Mouse (Mus musculus): ENCODE results near the gene Mipep. TPM values are rescaled to one million over a fixed set of nuclear protein-coding genes. Genes with fewer than 3 reads are reported as not detected.

Mipep gene
- polyA plus RNA-seq, 1 experiment from 2014 or later = 33.2 TPM

DNA sequence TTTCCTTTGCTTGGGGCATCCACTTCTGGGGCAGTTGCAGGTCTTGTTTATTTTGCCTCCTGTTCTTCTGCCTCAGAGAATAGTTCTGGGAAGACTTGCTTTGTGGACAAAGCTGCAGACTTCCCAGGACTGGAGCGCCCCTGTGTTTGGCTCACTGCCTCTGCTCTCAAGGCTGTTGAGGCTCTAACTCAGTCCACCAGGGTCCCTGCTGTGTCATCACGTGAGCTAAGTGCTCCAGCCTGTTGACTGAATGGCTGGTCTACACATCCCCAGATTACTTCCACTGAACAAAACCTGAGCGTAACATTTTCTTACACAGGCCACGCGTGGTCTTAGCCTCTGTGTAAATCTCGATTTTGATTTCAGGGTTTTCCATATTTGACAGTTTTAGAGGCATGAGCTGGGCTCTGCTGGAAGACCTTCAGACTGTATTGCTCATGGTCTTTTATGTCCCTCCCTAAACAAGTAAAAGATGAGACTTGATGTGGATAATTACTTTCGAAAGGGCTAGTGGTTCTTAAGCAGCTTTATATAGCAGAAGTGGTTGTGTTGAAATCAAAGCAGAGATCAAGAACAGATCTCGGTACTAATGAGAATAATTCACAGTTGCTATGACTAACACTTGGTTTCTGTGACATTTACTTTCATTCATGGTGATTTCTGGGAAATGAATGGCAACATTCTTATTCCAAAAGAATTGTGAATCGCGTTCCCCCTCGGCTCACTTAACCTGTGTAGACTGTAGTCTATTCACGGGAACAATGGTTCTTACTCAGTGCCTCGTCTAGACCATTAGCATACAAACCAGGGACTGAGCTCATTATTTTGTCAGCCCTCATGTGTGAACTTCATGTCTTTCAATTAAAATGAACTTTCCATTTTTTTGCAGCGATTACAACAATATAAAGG is 31.2 kb upstream of the Mipep start:
- peaks cover 62% of the 10 kb centered on the region for H3K36me3 ChIP-seq (ENCODE audit: control insufficient read depth, insufficient read depth)
- H3K27ac ChIP-seq (ENCODE audit: low read length) = no peak overlapping the region
- H3K4me1 ChIP-seq (ENCODE audit: control insufficient read depth, insufficient read depth, low read length) = peaks cover 12% of the 10 kb centered on the region
- no peaks in the 10 kb centered on the region for H3K27me3 ChIP-seq (ENCODE audit: control insufficient read depth, insufficient read depth, low read length)
- no peaks in the 10 kb centered on the region for H3K9me3 ChIP-seq (replicated peaks; ENCODE audit: control insufficient read depth, low read length)
- no peak overlapping the region for H3K9ac ChIP-seq (ENCODE audit: low read length)
- H3K4me3 ChIP-seq (ENCODE audit: low read length) = no peak overlapping the region
- WGBS = 83% methylated on average over 14 of the region's 14 CpGs
- H3K4me2 ChIP-seq (ENCODE audit: low read depth, low read length) = no peak overlapping the region
- ATAC-seq (replicated peaks; ENCODE audit: extremely low read depth, insufficient read depth, low FRiP score) = peak; percentile 66; the same call in 1 of the 2 replicates

DNA sequence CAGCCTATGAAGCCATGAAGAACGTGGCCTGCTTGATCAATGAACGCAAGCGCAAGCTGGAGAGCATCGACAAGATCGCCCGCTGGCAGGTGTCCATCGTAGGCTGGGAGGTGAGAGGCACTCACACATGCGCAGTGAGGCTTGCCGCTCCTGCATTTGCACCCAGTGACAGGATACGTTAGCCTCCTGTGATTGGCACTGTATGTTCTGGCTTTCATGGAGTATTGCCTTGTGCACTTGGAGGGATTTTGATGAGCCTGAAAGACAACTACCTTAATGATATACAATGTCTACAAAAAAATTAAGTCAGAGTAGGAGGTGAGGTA is 30.6 kb upstream of the Mipep start:
- Histone ChIP-seq H3K27ac (ENCODE audit: low read length) (no peak overlapping the region), H3K27me3 (ENCODE audit: control insufficient read depth, insufficient read depth, low read length) (no peaks in the 10 kb centered on the region), H3K4me3 (ENCODE audit: low read length) (no peak overlapping the region), H3K9ac (ENCODE audit: low read length) (no peak overlapping the region), H3K4me1 (ENCODE audit: control insufficient read depth, insufficient read depth, low read length) (peaks cover 12% of the 10 kb centered on the region), H3K4me2 (ENCODE audit: low read depth, low read length) (no peak overlapping the region), H3K36me3 (ENCODE audit: control insufficient read depth, insufficient read depth) (peaks cover 64% of the 10 kb centered on the region), H3K9me3 (replicated peaks; ENCODE audit: control insufficient read depth, low read length) (no peaks in the 10 kb centered on the region)
- ATAC-seq (replicated peaks; ENCODE audit: extremely low read depth, insufficient read depth, low FRiP score) = no peak
- WGBS = 97% methylated on average over 10 of the region's 10 CpGs

DNA sequence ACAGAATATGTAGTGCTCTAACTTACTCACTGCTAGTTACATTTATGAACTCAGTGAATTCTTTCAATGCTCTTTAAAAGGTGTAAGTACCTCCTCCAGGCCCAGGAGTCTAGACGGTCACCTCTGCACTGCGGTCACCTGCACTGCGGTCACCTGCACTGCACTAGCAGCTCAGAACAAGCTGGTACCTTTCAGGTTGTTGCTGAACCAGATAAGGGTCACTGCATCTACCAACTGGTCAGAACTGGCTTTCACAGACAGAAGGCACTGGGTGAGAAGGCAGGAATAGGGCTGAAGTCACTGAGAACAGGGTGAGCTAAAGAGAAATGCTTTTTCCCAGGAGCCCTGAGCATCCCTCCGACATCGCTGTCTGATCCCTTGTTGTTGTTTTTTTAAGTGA is 29.7 kb upstream of the Mipep start:
- Histone ChIP-seq H3K9ac (ENCODE audit: low read length) (no peak overlapping the region), H3K4me2 (ENCODE audit: low read depth, low read length) (no peak overlapping the region), H3K4me3 (ENCODE audit: low read length) (no peak overlapping the region), H3K27ac (ENCODE audit: low read length) (no peak overlapping the region), H3K9me3 (replicated peaks; ENCODE audit: control insufficient read depth, low read length) (no peaks in the 10 kb centered on the region), H3K4me1 (ENCODE audit: control insufficient read depth, insufficient read depth, low read length) (peaks cover 8% of the 10 kb centered on the region), H3K27me3 (ENCODE audit: control insufficient read depth, insufficient read depth, low read length) (no peaks in the 10 kb centered on the region), H3K36me3 (ENCODE audit: control insufficient read depth, insufficient read depth) (peaks cover 66% of the 10 kb centered on the region)
- no peak for ATAC-seq (replicated peaks; ENCODE audit: extremely low read depth, insufficient read depth, low FRiP score)
- 96% methylated on average over 5 of the region's 5 CpGs for WGBS

DNA sequence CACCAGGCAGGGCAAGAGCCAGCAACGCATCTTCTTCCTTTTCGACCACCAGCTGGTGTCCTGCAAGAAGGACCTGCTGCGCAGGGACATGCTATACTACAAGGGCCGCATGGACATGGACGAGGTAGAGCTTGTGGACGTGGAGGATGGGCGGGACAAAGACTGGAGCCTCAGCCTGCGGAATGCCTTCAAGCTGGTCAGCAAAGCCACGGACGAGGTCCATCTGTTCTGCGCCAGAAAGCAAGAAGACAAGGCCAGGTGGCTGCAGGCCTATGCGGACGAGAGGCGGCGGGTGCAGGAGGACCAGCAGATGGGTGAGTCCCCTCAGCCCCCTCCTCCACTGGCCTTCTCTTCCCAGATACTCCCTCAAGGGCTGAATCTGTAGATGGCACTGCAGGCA is 28.1 kb upstream of the Mipep start:
- Histone ChIP-seq H3K4me1 (ENCODE audit: control insufficient read depth, insufficient read depth, low read length) (no peaks in the 10 kb centered on the region), H3K4me2 (ENCODE audit: low read depth, low read length) (no peak overlapping the region), H3K9ac (ENCODE audit: low read length) (no peak overlapping the region), H3K36me3 (ENCODE audit: control insufficient read depth, insufficient read depth) (peaks cover 74% of the 10 kb centered on the region), H3K27ac (ENCODE audit: low read length) (no peak overlapping the region), H3K4me3 (ENCODE audit: low read length) (no peak overlapping the region), H3K9me3 (replicated peaks; ENCODE audit: control insufficient read depth, low read length) (no peaks in the 10 kb centered on the region), H3K27me3 (ENCODE audit: control insufficient read depth, insufficient read depth, low read length) (no peaks in the 10 kb centered on the region)
- no peak for ATAC-seq (replicated peaks; ENCODE audit: extremely low read depth, insufficient read depth, low FRiP score)
- 84% methylated on average over 15 of the region's 15 CpGs for WGBS

GRCm38 (mm10) chr14:60757265-60757664 is 27.1 kb upstream of the Mipep start:
- no peak for ATAC-seq (replicated peaks; ENCODE audit: extremely low read depth, insufficient read depth, low FRiP score)
- Histone ChIP-seq H3K9ac (ENCODE audit: low read length) (no peak overlapping the region), H3K4me2 (ENCODE audit: low read depth, low read length) (no peak overlapping the region), H3K27ac (ENCODE audit: low read length) (no peak overlapping the region), H3K9me3 (replicated peaks; ENCODE audit: control insufficient read depth, low read length) (no peaks in the 10 kb centered on the region), H3K36me3 (ENCODE audit: control insufficient read depth, insufficient read depth) (peaks cover 78% of the 10 kb centered on the region), H3K4me3 (ENCODE audit: low read length) (no peak overlapping the region), H3K4me1 (ENCODE audit: control insufficient read depth, insufficient read depth, low read length) (no peaks in the 10 kb centered on the region), H3K27me3 (ENCODE audit: control insufficient read depth, insufficient read depth, low read length) (no peaks in the 10 kb centered on the region)
- 95% methylated on average over 8 of the region's 8 CpGs for WGBS

- no peak for ATAC-seq (replicated peaks; ENCODE audit: extremely low read depth, insufficient read depth, low FRiP score)
- no peak overlapping the region for H3K4me2 ChIP-seq (ENCODE audit: low read depth, low read length)
- no peaks in the 10 kb centered on the region for H3K9me3 ChIP-seq (replicated peaks; ENCODE audit: control insufficient read depth, low read length)
- peaks cover 78% of the 10 kb centered on the region for H3K36me3 ChIP-seq (ENCODE audit: control insufficient read depth, insufficient read depth)
- H3K4me3 ChIP-seq (ENCODE audit: low read length) = no peak overlapping the region
- no peak overlapping the region for H3K9ac ChIP-seq (ENCODE audit: low read length)
- H3K27me3 ChIP-seq (ENCODE audit: control insufficient read depth, insufficient read depth, low read length) = no peaks in the 10 kb centered on the region
- 0 out of 2 replicates have a peak, but pooled peaks cover 2% of the 10 kb centered on the region for H3K4me1 ChIP-seq (ENCODE audit: control insufficient read depth, insufficient read depth, low read length)
- WGBS = 93% methylated on average over 7 of the region's 7 CpGs
- H3K27ac ChIP-seq (ENCODE audit: low read length) = no peak overlapping the region
Measured at GRCm38 (mm10) chr14:60757722-60758121, 26.7 kb upstream of the Mipep start.

GRCm38 (mm10) chr14:60759097-60759496 is 25.3 kb upstream of the Mipep start:
- 87% methylated on average over 8 of the region's 8 CpGs for WGBS
- Histone ChIP-seq H3K4me1 (ENCODE audit: control insufficient read depth, insufficient read depth, low read length) (peaks cover 8% of the 10 kb centered on the region), H3K27me3 (ENCODE audit: control insufficient read depth, insufficient read depth, low read length) (no peaks in the 10 kb centered on the region), H3K9ac (ENCODE audit: low read length) (no peak overlapping the region), H3K27ac (ENCODE audit: low read length) (no peak overlapping the region), H3K4me3 (ENCODE audit: low read length) (no peak overlapping the region), H3K36me3 (ENCODE audit: control insufficient read depth, insufficient read depth) (peaks cover 68% of the 10 kb centered on the region), H3K4me2 (ENCODE audit: low read depth, low read length) (no peak overlapping the region), H3K9me3 (replicated peaks; ENCODE audit: control insufficient read depth, low read length) (no peaks in the 10 kb centered on the region)
- no peak for ATAC-seq (replicated peaks; ENCODE audit: extremely low read depth, insufficient read depth, low FRiP score)

DNA sequence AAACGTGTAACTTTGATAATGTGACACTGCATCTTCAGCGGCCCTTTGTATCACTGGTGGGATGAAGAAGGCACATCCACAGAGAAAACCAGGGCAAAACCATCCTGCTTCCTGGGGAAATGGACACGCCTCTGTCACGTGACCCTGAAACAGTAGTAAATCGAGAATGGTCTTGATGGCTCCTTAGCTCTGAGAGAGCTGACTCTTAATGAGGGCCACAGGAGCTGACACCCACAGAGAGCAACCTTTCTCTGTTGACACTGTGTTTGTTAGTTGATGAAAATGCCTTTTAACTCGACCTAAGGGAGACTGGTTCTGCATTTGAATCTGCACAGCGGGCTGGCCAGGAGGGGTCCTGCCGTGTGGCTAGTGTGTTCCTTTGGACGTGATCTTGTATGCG is 22.6 kb upstream of the Mipep start:
- H3K9me3 ChIP-seq (replicated peaks; ENCODE audit: control insufficient read depth, low read length) = no peaks in the 10 kb centered on the region
- H3K4me3 ChIP-seq (ENCODE audit: low read length) = no peak overlapping the region
- 80% methylated on average over 10 of the region's 10 CpGs for WGBS
- no peak overlapping the region for H3K4me2 ChIP-seq (ENCODE audit: low read depth, low read length)
- peaks cover 44% of the 10 kb centered on the region for H3K36me3 ChIP-seq (ENCODE audit: control insufficient read depth, insufficient read depth)
- H3K9ac ChIP-seq (ENCODE audit: low read length) = no peak overlapping the region
- no peaks in the 10 kb centered on the region for H3K27me3 ChIP-seq (ENCODE audit: control insufficient read depth, insufficient read depth, low read length)
- no peak overlapping the region for H3K27ac ChIP-seq (ENCODE audit: low read length)
- no peak for ATAC-seq (replicated peaks; ENCODE audit: extremely low read depth, insufficient read depth, low FRiP score)
- H3K4me1 ChIP-seq (ENCODE audit: control insufficient read depth, insufficient read depth, low read length) = peaks cover 23% of the 10 kb centered on the region

DNA sequence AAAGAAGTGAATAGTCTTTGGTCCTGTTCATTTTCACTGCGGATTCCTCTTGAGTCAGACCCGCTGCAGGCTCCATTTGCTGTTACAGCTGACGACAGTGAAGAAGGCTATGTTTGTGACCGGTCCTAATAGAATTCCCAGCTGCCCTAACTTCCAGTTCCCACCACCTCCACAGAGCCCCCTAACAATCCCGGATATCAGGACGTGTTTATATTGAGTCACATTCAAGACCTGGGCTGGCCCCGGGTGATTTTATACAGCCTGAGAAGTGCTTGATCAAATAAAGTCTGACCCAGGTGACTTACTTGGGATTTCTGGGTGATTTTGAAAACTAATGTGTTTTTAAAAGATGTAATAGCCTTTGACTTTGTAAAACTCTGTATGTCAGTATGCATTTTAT is 21.6 kb upstream of the Mipep start:
- H3K4me3 ChIP-seq (ENCODE audit: low read length) = no peak overlapping the region
- 63% methylated on average over 7 of the region's 7 CpGs for WGBS
- ATAC-seq (replicated peaks; ENCODE audit: extremely low read depth, insufficient read depth, low FRiP score) = no peak
- no peaks in the 10 kb centered on the region for H3K9me3 ChIP-seq (replicated peaks; ENCODE audit: control insufficient read depth, low read length)
- H3K9ac ChIP-seq (ENCODE audit: low read length) = no peak overlapping the region
- no peaks in the 10 kb centered on the region for H3K27me3 ChIP-seq (ENCODE audit: control insufficient read depth, insufficient read depth, low read length)
- peak overlapping the region; percentile 24; the same call in 1 of the 2 replicates for H3K27ac ChIP-seq (ENCODE audit: low read length)
- H3K36me3 ChIP-seq (ENCODE audit: control insufficient read depth, insufficient read depth) = peaks cover 37% of the 10 kb centered on the region
- peaks cover 23% of the 10 kb centered on the region for H3K4me1 ChIP-seq (ENCODE audit: control insufficient read depth, insufficient read depth, low read length)
- no peak overlapping the region for H3K4me2 ChIP-seq (ENCODE audit: low read depth, low read length)

Data from heart, embryonic 16.5 days (tissue).